Mouse (Mus musculus): ENCODE measurements around the gene Atp6v1a. TPM values are rescaled to one million over a fixed set of nuclear protein-coding genes. Genes with fewer than 3 reads are reported as not detected.
A peak's percentile ranks its signal among the peaks of the same experiment; 100 is the strongest.

Gene Atp6v1a
- polyA plus RNA-seq, 1 experiment from 2014 or later: 24.8 TPM

GRCm38 (mm10) chr16:44141483-44141882, 2.0 kb upstream of the Atp6v1a start:
- no peaks in the 10 kb centered on the region for H3K9me3 ChIP-seq (replicated peaks; ENCODE audit: control insufficient read depth, low read length)
- H3K27ac ChIP-seq (ENCODE audit: low read length): peak overlapping the region; percentile 70
- H3K9ac ChIP-seq (ENCODE audit: low read depth, low read length): peak overlapping the region; percentile 47
- peaks cover 16% of the 10 kb centered on the region for H3K4me1 ChIP-seq (ENCODE audit: control insufficient read depth, low read depth, low read length)
- no peak for ATAC-seq (ENCODE audit: low read depth)
- no peaks in the 10 kb centered on the region for H3K36me3 ChIP-seq (ENCODE audit: control insufficient read depth, insufficient read depth)
- H3K4me2 ChIP-seq (ENCODE audit: low read depth, low read length): peak overlapping the region; percentile 87
- peak overlapping the region; percentile 43 for H3K4me3 ChIP-seq (ENCODE audit: low read depth, low read length)
- WGBS (ENCODE audit: insufficient replicate concordance): 40% methylated on average over 6 of the region's 6 CpGs
- H3K27me3 ChIP-seq (ENCODE audit: control insufficient read depth, insufficient read depth, low read depth, low read length): no peaks in the 10 kb centered on the region

- ATAC-seq (ENCODE audit: low read depth): peak; percentile 59
- Histone ChIP-seq H3K9me3 (replicated peaks; ENCODE audit: control insufficient read depth, low read length) (no peaks in the 10 kb centered on the region), H3K27me3 (ENCODE audit: control insufficient read depth, insufficient read depth, low read depth, low read length) (no peaks in the 10 kb centered on the region), H3K36me3 (ENCODE audit: control insufficient read depth, insufficient read depth) (no peaks in the 10 kb centered on the region), H3K27ac (ENCODE audit: low read length) (peak overlapping the region; percentile 93), H3K4me2 (ENCODE audit: low read depth, low read length) (peak overlapping the region; percentile 87), H3K9ac (ENCODE audit: low read depth, low read length) (peak overlapping the region; percentile 89), H3K4me1 (ENCODE audit: control insufficient read depth, low read depth, low read length) (peaks cover 16% of the 10 kb centered on the region), H3K4me3 (ENCODE audit: low read depth, low read length) (peak overlapping the region; percentile 95)
- under 1% methylated on average over 35 of the region's 44 CpGs for WGBS (ENCODE audit: insufficient replicate concordance)
These were observed 782 bp upstream of the Atp6v1a start for GRCm38 (mm10) chr16:44140186-44140787.

- H3K9me3 ChIP-seq (replicated peaks; ENCODE audit: control insufficient read depth, low read length): no peaks in the 10 kb centered on the region
- H3K4me1 ChIP-seq (ENCODE audit: control insufficient read depth, low read depth, low read length): peaks cover 16% of the 10 kb centered on the region
- ATAC-seq (ENCODE audit: low read depth): peak; percentile 80
- no peaks in the 10 kb centered on the region for H3K27me3 ChIP-seq (ENCODE audit: control insufficient read depth, insufficient read depth, low read depth, low read length)
- WGBS (ENCODE audit: insufficient replicate concordance): under 1% methylated on average over 25 of the region's 25 CpGs
- peak overlapping the region; percentile 95 for H3K4me3 ChIP-seq (ENCODE audit: low read depth, low read length)
- H3K4me2 ChIP-seq (ENCODE audit: low read depth, low read length): peak overlapping the region; percentile 90
- peak overlapping the region; percentile 99 for H3K27ac ChIP-seq (ENCODE audit: low read length)
- H3K9ac ChIP-seq (ENCODE audit: low read depth, low read length): peak overlapping the region; percentile 88
- no peaks in the 10 kb centered on the region for H3K36me3 ChIP-seq (ENCODE audit: control insufficient read depth, insufficient read depth)
These were observed 448 bp downstream of the Atp6v1a start for GRCm38 (mm10) chr16:44138979-44139535.

GRCm38 (mm10) chr16:44138377-44138978, 1.0 kb downstream of the Atp6v1a start:
- peak overlapping the region; percentile 95 for H3K4me3 ChIP-seq (ENCODE audit: low read depth, low read length)
- 1% methylated on average over 24 of the region's 24 CpGs for WGBS (ENCODE audit: insufficient replicate concordance)
- H3K27ac ChIP-seq (ENCODE audit: low read length): peak overlapping the region; percentile 99
- no peaks in the 10 kb centered on the region for H3K36me3 ChIP-seq (ENCODE audit: control insufficient read depth, insufficient read depth)
- H3K27me3 ChIP-seq (ENCODE audit: control insufficient read depth, insufficient read depth, low read depth, low read length): no peaks in the 10 kb centered on the region
- peak overlapping the region; percentile 90 for H3K4me2 ChIP-seq (ENCODE audit: low read depth, low read length)
- H3K9me3 ChIP-seq (replicated peaks; ENCODE audit: control insufficient read depth, low read length): no peaks in the 10 kb centered on the region
- no peak for ATAC-seq (ENCODE audit: low read depth)
- peak overlapping the region; percentile 88 for H3K9ac ChIP-seq (ENCODE audit: low read depth, low read length)
- H3K4me1 ChIP-seq (ENCODE audit: control insufficient read depth, low read depth, low read length): peaks cover 16% of the 10 kb centered on the region

GRCm38 (mm10) chr16:44136511-44137021, 2.9 kb downstream of the Atp6v1a start:
- H3K4me3 ChIP-seq (ENCODE audit: low read depth, low read length): no peak overlapping the region
- H3K27me3 ChIP-seq (ENCODE audit: control insufficient read depth, insufficient read depth, low read depth, low read length): no peaks in the 10 kb centered on the region
- peaks cover 10% of the 10 kb centered on the region for H3K4me1 ChIP-seq (ENCODE audit: control insufficient read depth, low read depth, low read length)
- H3K36me3 ChIP-seq (ENCODE audit: control insufficient read depth, insufficient read depth): no peaks in the 10 kb centered on the region
- H3K27ac ChIP-seq (ENCODE audit: low read length): no peak overlapping the region
- H3K9me3 ChIP-seq (replicated peaks; ENCODE audit: control insufficient read depth, low read length): no peaks in the 10 kb centered on the region
- 65% methylated on average over 6 of the region's 6 CpGs for WGBS (ENCODE audit: insufficient replicate concordance)
- H3K9ac ChIP-seq (ENCODE audit: low read depth, low read length): no peak overlapping the region
- no peak for ATAC-seq (ENCODE audit: low read depth)
- no peak overlapping the region for H3K4me2 ChIP-seq (ENCODE audit: low read depth, low read length)

GRCm38 (mm10) chr16:44133187-44133586, 6.3 kb downstream of the Atp6v1a start:
- peaks cover 8% of the 10 kb centered on the region for H3K4me1 ChIP-seq (ENCODE audit: control insufficient read depth, low read depth, low read length)
- no peaks in the 10 kb centered on the region for H3K27me3 ChIP-seq (ENCODE audit: control insufficient read depth, insufficient read depth, low read depth, low read length)
- no peak overlapping the region for H3K4me3 ChIP-seq (ENCODE audit: low read depth, low read length)
- no peak overlapping the region for H3K9ac ChIP-seq (ENCODE audit: low read depth, low read length)
- 72% methylated on average over 3 of the region's 3 CpGs for WGBS (ENCODE audit: insufficient replicate concordance)
- no peaks in the 10 kb centered on the region for H3K36me3 ChIP-seq (ENCODE audit: control insufficient read depth, insufficient read depth)
- no peaks in the 10 kb centered on the region for H3K9me3 ChIP-seq (replicated peaks; ENCODE audit: control insufficient read depth, low read length)
- no peak overlapping the region for H3K4me2 ChIP-seq (ENCODE audit: low read depth, low read length)
- ATAC-seq (ENCODE audit: low read depth): no peak
- no peak overlapping the region for H3K27ac ChIP-seq (ENCODE audit: low read length)

- Histone ChIP-seq H3K4me3 (ENCODE audit: low read depth, low read length) (no peak overlapping the region), H3K4me2 (ENCODE audit: low read depth, low read length) (no peak overlapping the region), H3K4me1 (ENCODE audit: control insufficient read depth, low read depth, low read length) (peaks cover 2% of the 10 kb centered on the region), H3K36me3 (ENCODE audit: control insufficient read depth, insufficient read depth) (no peaks in the 10 kb centered on the region), H3K9me3 (replicated peaks; ENCODE audit: control insufficient read depth, low read length) (no peaks in the 10 kb centered on the region), H3K27ac (ENCODE audit: low read length) (no peak overlapping the region), H3K9ac (ENCODE audit: low read depth, low read length) (no peak overlapping the region), H3K27me3 (ENCODE audit: control insufficient read depth, insufficient read depth, low read depth, low read length) (no peaks in the 10 kb centered on the region)
- ATAC-seq (ENCODE audit: low read depth): no peak
- 70% methylated on average over 4 of the region's 4 CpGs for WGBS (ENCODE audit: insufficient replicate concordance)
These were observed 7.2 kb downstream of the Atp6v1a start for GRCm38 (mm10) chr16:44132300-44132699.

- Histone ChIP-seq H3K4me1 (ENCODE audit: control insufficient read depth, low read depth, low read length) (no peaks in the 10 kb centered on the region), H3K4me3 (ENCODE audit: low read depth, low read length) (no peak overlapping the region), H3K9ac (ENCODE audit: low read depth, low read length) (no peak overlapping the region), H3K27ac (ENCODE audit: low read length) (no peak overlapping the region), H3K36me3 (ENCODE audit: control insufficient read depth, insufficient read depth) (no peaks in the 10 kb centered on the region), H3K9me3 (replicated peaks; ENCODE audit: control insufficient read depth, low read length) (no peaks in the 10 kb centered on the region), H3K4me2 (ENCODE audit: low read depth, low read length) (no peak overlapping the region), H3K27me3 (ENCODE audit: control insufficient read depth, insufficient read depth, low read depth, low read length) (no peaks in the 10 kb centered on the region)
- WGBS (ENCODE audit: insufficient replicate concordance): 75% methylated on average over 4 of the region's 4 CpGs
- no peak for ATAC-seq (ENCODE audit: low read depth)
These were observed 13.1 kb downstream of the Atp6v1a start for GRCm38 (mm10) chr16:44126437-44126836.

- Histone ChIP-seq H3K9me3 (replicated peaks; ENCODE audit: control insufficient read depth, low read length) (no peaks in the 10 kb centered on the region), H3K4me2 (ENCODE audit: low read depth, low read length) (no peak overlapping the region), H3K4me3 (ENCODE audit: low read depth, low read length) (no peak overlapping the region), H3K9ac (ENCODE audit: low read depth, low read length) (no peak overlapping the region), H3K36me3 (ENCODE audit: control insufficient read depth, insufficient read depth) (no peaks in the 10 kb centered on the region), H3K27me3 (ENCODE audit: control insufficient read depth, insufficient read depth, low read depth, low read length) (no peaks in the 10 kb centered on the region), H3K27ac (ENCODE audit: low read length) (no peak overlapping the region), H3K4me1 (ENCODE audit: control insufficient read depth, low read depth, low read length) (no peaks in the 10 kb centered on the region)
- 53% methylated on average over 2 of the region's 2 CpGs for WGBS (ENCODE audit: insufficient replicate concordance)
- ATAC-seq (ENCODE audit: low read depth): no peak
These were observed 14.1 kb downstream of the Atp6v1a start for GRCm38 (mm10) chr16:44125436-44125835.

All from liver, embryonic 16.5 days (tissue).